Mouse (Mus musculus) heart, postnatal 0 days (tissue): ENCODE measurements around the gene Baiap2l2. TPM values are rescaled to one million over a fixed set of nuclear protein-coding genes. Genes with fewer than 3 reads are reported as not detected.

Experiments
- ATAC-seq: fragments of 200-750 bp; cut with Nextera tagmentation; 2 replicates; pipeline ENCODE4 v1.8.0; 2017; ENCODE audit warnings: low read depth, moderate number of reproducible peaks, moderate library complexity; ENCODE audit not compliant: insufficient read depth
- DNase-seq: peaks from one replicate; pipeline ENCODE4 v3.0.0-alpha.2; 2016; ENCODE audit warnings: low spot score
- H3K27ac ChIP-seq: fragments of 300-500 bp; sonication (generic); 2 replicates; pipeline ENCODE4 v1.5.1; 2014; ENCODE audit warnings: low read depth, mild to moderate bottlenecking
- H3K27me3 ChIP-seq: fragments of 300-500 bp; sonication (generic); 2 replicates; pipeline ENCODE4 v1.6.1; 2014; ENCODE audit warnings: low read length, mixed read lengths; ENCODE audit not compliant: control insufficient read depth, insufficient read depth
- H3K36me3 ChIP-seq: fragments of 300-500 bp; sonication (generic); replicated peaks from 2 replicates; pipeline ENCODE4 v1.6.1; 2014; ENCODE audit warnings: low read length, mixed read lengths; ENCODE audit not compliant: control insufficient read depth, insufficient read depth
- H3K4me1 ChIP-seq: fragments of 300-500 bp; sonication (generic); 2 replicates; pipeline ENCODE4 v1.6.1; 2014; ENCODE audit warnings: antibody characterized with exemption; ENCODE audit not compliant: control insufficient read depth, insufficient read depth
- H3K4me2 ChIP-seq: fragments of 300-500 bp; sonication (generic); 2 replicates; pipeline ENCODE4 v1.6.1; 2014; ENCODE audit warnings: low read depth, mild to moderate bottlenecking, low read length, moderate library complexity
- H3K4me3 ChIP-seq: fragments of 300-500 bp; sonication (generic); 2 replicates; pipeline ENCODE4 v1.5.1; 2014; ENCODE audit warnings: low read depth, low read length
- H3K9ac ChIP-seq: fragments of 300-500 bp; sonication (generic); replicated peaks from 2 replicates; pipeline ENCODE4 v1.6.1; 2014; ENCODE audit warnings: low read depth, low read length, mixed read lengths
- H3K9me3 ChIP-seq: fragments of 300-500 bp; sonication (generic); replicated peaks from 2 replicates; pipeline ENCODE4 v1.6.1; 2016; ENCODE audit warnings: low read length; ENCODE audit not compliant: control insufficient read depth
- CTCF ChIP-seq: IDR thresholded peaks from 2 replicates; pipeline ENCODE4 v1.5.1; 2016; ENCODE audit warnings: antibody characterized with exemption, control low read depth, low read depth
- EP300 ChIP-seq: IDR thresholded peaks from 2 replicates; pipeline ENCODE4 v1.6.1; 2016; ENCODE audit warnings: antibody characterized with exemption, low read depth
- WGBS: fragments of 180-500 bp; shearing (Covaris S2); extraction: QIAGEN DNeasy Blood & Tissue Kit; methylation state at CpG from one replicate; pipeline ENCODE4 v1.1.7; 2014; 5-methylcytosine and 5-hydroxymethylcytosine counted together
- polyA plus RNA-seq: library from polyadenylated mRNA; unstranded; fragments of >200 nt; fragmentation: Nextera tagmentation; extraction: Ambion mirVana; gene quantifications from 2 replicates; pipeline ENCODE4 v1.2.1, GENCODE M21; 2015
- total RNA-seq: library from RNA; depleted of rRNA; stranded (reverse); fragments of >200 nt; gene quantifications from 2 replicates; pipeline ENCODE4 v1.2.3, GENCODE M21; 2014; ENCODE audit warnings: low replicate concordance

Baiap2l2 gene
- total and polyA plus RNA-seq, 2 experiments from 2014 or later = 0.27 to 2.2 TPM

- Histone ChIP-seq H3K4me3 (no peak overlapping the region), H3K27me3 (peaks cover 17% of the 10 kb centered on the region), H3K4me2 (no peak overlapping the region), H3K9me3 (no peaks in the 10 kb centered on the region), H3K4me1 (peaks cover 16% of the 10 kb centered on the region), H3K27ac (no peak overlapping the region), H3K36me3 (peaks cover 34% of the 10 kb centered on the region), H3K9ac (no peak overlapping the region)
- WGBS = 83% methylated on average over 2 of the region's 2 CpGs
- DNase-seq (no peak), ATAC-seq (no peak)
- TF ChIP-seq CTCF (no peak), EP300 (no peak)
Observed at GRCm38 (mm10) chr15:79250236-79250635, 35.1 kb downstream of the Baiap2l2 start.

- Histone ChIP-seq H3K27me3 (no peaks in the 10 kb centered on the region), H3K4me1 (peaks cover 19% of the 10 kb centered on the region), H3K36me3 (peaks cover 48% of the 10 kb centered on the region), H3K9me3 (no peaks in the 10 kb centered on the region), H3K4me3 (no peak overlapping the region), H3K9ac (no peak overlapping the region), H3K4me2 (no peak overlapping the region), H3K27ac (peak overlapping the region; percentile 88)
- ATAC-seq = no peak
- 74% methylated on average over 3 of the region's 3 CpGs for WGBS
- TF ChIP-seq CTCF = no peak
- no peak for TF ChIP-seq EP300
- DNase-seq = no peak
Observed at GRCm38 (mm10) chr15:79245321-79245720, 40.0 kb downstream of the Baiap2l2 start.

DNA sequence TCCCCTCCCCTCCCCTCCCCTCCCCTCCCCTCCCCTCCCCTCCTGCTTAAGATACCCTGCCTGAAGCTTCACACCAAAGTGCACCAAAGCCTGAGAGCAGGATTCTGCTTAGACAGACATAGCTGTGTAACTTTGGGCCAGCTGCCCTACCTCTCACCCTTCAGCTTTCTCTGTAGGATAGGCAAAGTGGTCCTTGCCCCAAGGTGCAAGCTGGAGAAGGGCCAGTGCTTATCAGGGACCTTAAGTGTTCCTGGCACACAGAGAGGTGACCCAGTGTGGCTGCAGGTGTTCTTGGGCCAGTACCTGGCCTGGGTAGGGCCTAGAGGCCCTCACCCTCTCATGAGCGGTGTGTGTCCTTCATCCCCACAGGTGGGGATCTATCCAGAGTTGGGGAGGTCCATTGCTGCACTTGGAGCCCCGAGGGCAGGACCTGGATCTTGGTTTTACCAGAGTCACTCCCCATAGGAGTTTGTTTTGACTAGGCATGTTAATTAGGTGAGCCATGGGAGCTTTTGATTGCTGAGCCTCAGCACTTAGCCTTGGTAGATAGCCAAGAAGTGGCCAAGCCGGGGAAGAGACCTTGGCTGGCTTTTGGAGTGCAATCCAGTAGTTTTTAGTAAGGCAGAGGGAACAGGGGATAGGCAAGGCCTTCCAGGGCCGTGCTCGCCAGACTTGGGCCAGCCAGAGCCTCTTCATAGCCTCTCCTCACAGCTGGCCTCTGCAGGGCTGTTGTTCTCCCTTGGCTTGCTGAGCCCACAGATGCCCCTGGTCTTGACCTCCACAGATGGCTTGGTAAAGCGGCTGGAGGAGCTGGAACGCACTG is 41.1 kb downstream of the Baiap2l2 start:
- WGBS = 47% methylated on average over 7 of the region's 7 CpGs
- peak overlapping the region; percentile 88 for H3K27ac ChIP-seq
- peaks cover 19% of the 10 kb centered on the region for H3K4me1 ChIP-seq
- H3K9me3 ChIP-seq = no peaks in the 10 kb centered on the region
- H3K36me3 ChIP-seq = peaks cover 58% of the 10 kb centered on the region
- H3K4me3 ChIP-seq = no peak overlapping the region
- no peak overlapping the region for H3K9ac ChIP-seq
- no peaks in the 10 kb centered on the region for H3K27me3 ChIP-seq
- ATAC-seq (no peak), DNase-seq (no peak)
- H3K4me2 ChIP-seq = no peak overlapping the region
- TF ChIP-seq CTCF = no peak
- TF ChIP-seq EP300 = no peak

- Histone ChIP-seq H3K4me2 (no peak overlapping the region), H3K4me3 (no peak overlapping the region), H3K9me3 (no peaks in the 10 kb centered on the region), H3K9ac (no peak overlapping the region), H3K27ac (peak overlapping the region; percentile 87), H3K36me3 (peaks cover 55% of the 10 kb centered on the region), H3K27me3 (no peaks in the 10 kb centered on the region), H3K4me1 (peaks cover 19% of the 10 kb centered on the region)
- ATAC-seq (peak; percentile 95), DNase-seq (peak; percentile 97)
- peak; percentile 86 for TF ChIP-seq EP300
- TF ChIP-seq CTCF = peak; percentile 100
- WGBS = 6% methylated on average over 10 of the region's 10 CpGs
Observed at GRCm38 (mm10) chr15:79243234-79244042, 41.9 kb downstream of the Baiap2l2 start.

DNA sequence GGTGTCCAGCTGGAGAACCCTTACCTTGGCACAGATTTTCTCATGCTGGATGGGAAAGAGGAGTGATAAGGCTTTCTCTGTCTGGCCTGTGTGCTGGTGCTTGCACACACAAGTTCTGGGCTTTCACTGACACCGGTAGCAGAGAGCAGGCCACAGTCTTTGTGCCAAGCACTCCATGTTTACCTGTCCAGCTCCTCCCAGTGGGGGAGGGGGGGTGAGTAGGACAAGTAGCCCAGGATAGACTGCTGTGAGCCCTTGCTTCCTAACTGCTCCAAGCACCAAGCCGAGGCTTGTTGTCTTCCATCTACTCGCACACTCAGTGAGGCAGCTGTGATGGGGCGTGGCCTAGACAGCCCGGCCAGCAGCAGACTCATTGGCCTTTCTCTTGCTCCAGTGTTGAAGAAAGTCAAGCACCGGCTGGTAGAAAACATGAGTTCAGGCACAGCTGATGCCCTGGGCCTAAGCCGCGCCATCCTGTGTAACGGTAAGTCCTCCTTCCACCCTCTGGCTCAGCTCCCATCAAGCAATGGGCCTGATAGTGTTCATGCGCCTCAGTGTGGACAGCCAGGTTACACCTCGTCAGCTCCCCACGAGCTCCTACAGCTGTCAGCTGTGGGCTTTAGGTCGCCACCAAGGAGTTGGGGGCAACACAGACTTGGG is 42.6 kb downstream of the Baiap2l2 start:
- Histone ChIP-seq H3K4me2 (no peak overlapping the region), H3K27me3 (no peaks in the 10 kb centered on the region), H3K4me3 (no peak overlapping the region), H3K36me3 (peaks cover 47% of the 10 kb centered on the region), H3K9ac (no peak overlapping the region), H3K9me3 (no peaks in the 10 kb centered on the region), H3K4me1 (peaks cover 19% of the 10 kb centered on the region), H3K27ac (peak overlapping the region; percentile 58)
- DNase-seq = no peak
- no peak for ATAC-seq
- 44% methylated on average over 13 of the region's 13 CpGs for WGBS
- no peak for TF ChIP-seq CTCF
- TF ChIP-seq EP300 = no peak
